ENCODE assay signal across 11 mouse cellular contexts in genomic region chr6:50940641-50941398, GRCm38 (mm10).
DNase-seq lines count a peak whose midpoint lies in the region; ATAC-seq lines count a peak whose summit lies in the region.
"Had no signal": no experiment of that assay in that cellular context is flagged by ENCODE, and none has a peak within 500 bp of the region (broad histone marks: within the 10 kb centered on the region; RNA-seq: fewer than 3 reads in every experiment).

No protein-coding gene starts in this region.

- no peak overlapping the region for H3K9ac ChIP-seq in embryonic facial prominence, embryonic 15.5 days
- H3K9ac ChIP-seq in heart, embryonic 16.5 days (ENCODE audit: low read length), result no peak overlapping the region
- H3K9ac ChIP-seq in midbrain, embryonic 16.5 days (ENCODE audit: low read depth, low read length), result no peak overlapping the region

- H3K4me1 ChIP-seq in embryonic facial prominence, embryonic 15.5 days, result peaks cover 18% of the 10 kb centered on the region; the same call in 1 of the 2 replicates
- H3K4me1 ChIP-seq in heart, embryonic 16.5 days (ENCODE audit: control insufficient read depth, insufficient read depth, low read length), result peaks cover 4% of the 10 kb centered on the region; the same call in 1 of the 2 replicates
- peaks cover 4% of the 10 kb centered on the region; the same call in 1 of the 2 replicates for H3K4me1 ChIP-seq in midbrain, embryonic 16.5 days (ENCODE audit: control insufficient read depth, insufficient read depth, low read length)

- no peaks in the 10 kb centered on the region for H3K27me3 ChIP-seq in embryonic facial prominence, embryonic 15.5 days
- H3K27me3 ChIP-seq in heart, embryonic 16.5 days (ENCODE audit: control insufficient read depth, insufficient read depth, low read length), result no peaks in the 10 kb centered on the region
- H3K27me3 ChIP-seq in midbrain, embryonic 16.5 days (ENCODE audit: control insufficient read depth, insufficient read depth, low read depth, low read length), result no peaks in the 10 kb centered on the region

- H3K27ac ChIP-seq in embryonic facial prominence, embryonic 15.5 days (replicated peaks), result peak overlapping the region; percentile 82
- H3K27ac ChIP-seq in heart, embryonic 16.5 days (ENCODE audit: low read length), result peak overlapping the region; percentile 56; the same call in 1 of the 2 replicates
- H3K27ac ChIP-seq in midbrain, embryonic 16.5 days (ENCODE audit: low read length), result peak overlapping the region; percentile 31; the same call in 1 of the 2 replicates

- H3K9me3 ChIP-seq in embryonic facial prominence, embryonic 15.5 days (replicated peaks), result no peaks in the 10 kb centered on the region
- no peaks in the 10 kb centered on the region for H3K9me3 ChIP-seq in heart, embryonic 16.5 days (replicated peaks; ENCODE audit: control insufficient read depth, low read length)
- no peaks in the 10 kb centered on the region for H3K9me3 ChIP-seq in midbrain, embryonic 16.5 days (replicated peaks; ENCODE audit: control insufficient read depth, low read length, poor library complexity, severe bottlenecking)

- WGBS in embryonic facial prominence, embryonic 15.5 days, result 51% methylated on average over 10 of the region's 10 CpGs
- WGBS in heart, embryonic 16.5 days, result 65% methylated on average over 10 of the region's 10 CpGs
- WGBS in midbrain, embryonic 16.5 days, result 77% methylated on average over 10 of the region's 10 CpGs

- H3K36me3 ChIP-seq in embryonic facial prominence, embryonic 15.5 days, result no peaks in the 10 kb centered on the region
- H3K36me3 ChIP-seq in heart, embryonic 16.5 days (ENCODE audit: control insufficient read depth, insufficient read depth), result no peaks in the 10 kb centered on the region
- H3K36me3 ChIP-seq in midbrain, embryonic 16.5 days (ENCODE audit: control insufficient read depth, insufficient read depth, low read length), result no peaks in the 10 kb centered on the region

- DNase-seq in heart, adult 11 months, result peak; percentile 95
- no peak for DNase-seq in heart, adult 8-10 months (ENCODE audit: low spot score)
- DNase-seq in adrenal gland, adult 2 months, result no peak
- no peak for DNase-seq in kidney, adult 8-10 months
- DNase-seq in thymus, postnatal 14 days, result no peak
- DNase-seq: B cell, adult 2 months; kidney, postnatal 10 days; left cerebral cortex, postnatal 4 days had no signal

- peak; percentile 62 for ATAC-seq in embryonic facial prominence, embryonic 15.5 days (ENCODE audit: insufficient number of reproducible peaks, low FRiP score, low TSS enrichment, low read depth)
- ATAC-seq in heart, embryonic 16.5 days (replicated peaks; ENCODE audit: extremely low read depth, insufficient read depth, low FRiP score), result no peak
- ATAC-seq in midbrain, embryonic 16.5 days, result no peak

- no peak overlapping the region for H3K4me2 ChIP-seq in embryonic facial prominence, embryonic 15.5 days (replicated peaks)
- H3K4me2 ChIP-seq in heart, embryonic 16.5 days (ENCODE audit: low read depth, low read length), result no peak overlapping the region
- no peak overlapping the region for H3K4me2 ChIP-seq in midbrain, embryonic 16.5 days (ENCODE audit: low read length)

- H3K4me3 ChIP-seq in embryonic facial prominence, embryonic 15.5 days (replicated peaks), result no peak overlapping the region
- no peak overlapping the region for H3K4me3 ChIP-seq in heart, embryonic 16.5 days (ENCODE audit: low read length)
- H3K4me3 ChIP-seq in midbrain, embryonic 16.5 days (ENCODE audit: low read depth, low read length), result no peak overlapping the region

Comparison
In these comparisons a context has a peak if more than half of its experiments do, and no peak if none do; other contexts are left out.
1. H3K27ac ChIP-seq: peak in every context shown above with its lines; median percentile 82 in embryonic facial prominence, embryonic 15.5 days; 56 in heart, embryonic 16.5 days; 31 in midbrain, embryonic 16.5 days.